Mouse (Mus musculus): Measurements from ENCODE around the gene Snhg11. TPM values are rescaled to one million over a fixed set of nuclear protein-coding genes. Genes with fewer than 3 reads are reported as not detected.
"Not testable (repeated sequence)": the region's sequence is repeated elsewhere in the genome, so short reads cannot be mapped to it uniquely, and the experiment has no call there.

Snhg11 gene
- polyA plus RNA-seq, 1 experiment from 2014 or later, result 898 TPM

DNA sequence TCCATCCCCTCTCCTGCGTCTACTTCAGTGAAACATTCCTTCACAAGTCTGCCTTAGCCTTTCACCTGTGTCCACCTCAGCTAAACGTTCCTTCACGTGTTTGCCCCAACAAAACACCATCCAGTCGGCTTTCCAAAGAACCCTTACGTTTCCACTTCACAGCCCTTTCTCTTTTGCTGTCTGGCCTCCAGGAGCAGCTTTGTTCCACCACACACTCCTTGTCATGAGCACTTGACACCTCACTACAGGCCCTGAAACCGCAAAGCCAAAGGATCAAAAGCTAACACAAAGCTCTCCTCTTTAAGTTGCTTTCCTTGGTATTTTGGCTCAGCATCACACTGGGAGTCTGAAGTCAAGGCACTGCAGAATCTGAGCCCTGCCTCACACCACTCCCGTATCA, 1.9 kb upstream of the Snhg11 start:
- H3K9me3 ChIP-seq, result no peaks in the 10 kb centered on the region
- peaks cover 7% of the 10 kb centered on the region; the same call in 1 of the 2 replicates for H3K36me3 ChIP-seq
- peaks cover 26% of the 10 kb centered on the region for H3K4me1 ChIP-seq (replicated peaks)
- ATAC-seq (ENCODE audit: low FRiP score, low read depth), result no peak
- H3K9ac ChIP-seq, result no peak overlapping the region
- H3K27ac ChIP-seq (replicated peaks), result no peak overlapping the region
- WGBS, result 64% methylated on average over 7 of the region's 7 CpGs
- H3K4me3 ChIP-seq, result no peak overlapping the region
- no peaks in the 10 kb centered on the region for H3K27me3 ChIP-seq
- no peak overlapping the region for H3K4me2 ChIP-seq

DNA sequence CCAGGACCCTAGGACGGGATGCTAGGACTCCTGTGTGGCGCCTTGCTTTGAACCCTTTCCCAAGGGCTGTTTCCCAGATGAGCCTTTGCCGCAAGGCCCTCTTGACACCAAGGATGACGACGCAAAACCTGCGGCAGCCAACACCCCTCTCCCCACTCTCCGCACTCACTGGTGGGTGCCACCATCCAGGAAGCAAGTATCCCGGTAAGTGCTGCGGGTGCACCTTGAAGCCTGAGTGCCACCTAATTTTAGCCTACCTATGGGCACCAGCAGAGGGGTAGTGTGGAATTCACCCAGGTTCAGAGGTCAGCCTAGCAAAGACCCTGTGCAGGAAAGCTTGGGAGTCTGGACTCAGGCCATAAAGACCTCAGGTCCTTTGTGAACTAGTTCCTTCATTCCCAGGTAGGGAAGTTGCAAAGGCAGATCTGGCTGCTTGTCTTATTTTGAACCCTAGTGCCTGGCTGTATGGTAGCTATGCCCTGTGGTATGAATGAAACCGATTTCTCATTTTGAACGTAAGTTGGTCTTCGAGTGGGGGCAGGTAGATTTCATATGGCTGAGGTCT, 767 bp downstream of the Snhg11 start:
- 21% methylated on average over 12 of the region's 12 CpGs for WGBS
- peaks cover 46% of the 10 kb centered on the region for H3K4me1 ChIP-seq (replicated peaks)
- H3K4me3 ChIP-seq, result peak overlapping the region; percentile 64
- peak overlapping the region; percentile 60 for H3K4me2 ChIP-seq
- H3K9ac ChIP-seq, result peak overlapping the region; percentile 86
- H3K36me3 ChIP-seq, result peaks cover 15% of the 10 kb centered on the region
- no peaks in the 10 kb centered on the region for H3K27me3 ChIP-seq
- no peaks in the 10 kb centered on the region for H3K9me3 ChIP-seq
- ATAC-seq (ENCODE audit: low FRiP score, low read depth), result no peak
- peak overlapping the region; percentile 93 for H3K27ac ChIP-seq (replicated peaks)

DNA sequence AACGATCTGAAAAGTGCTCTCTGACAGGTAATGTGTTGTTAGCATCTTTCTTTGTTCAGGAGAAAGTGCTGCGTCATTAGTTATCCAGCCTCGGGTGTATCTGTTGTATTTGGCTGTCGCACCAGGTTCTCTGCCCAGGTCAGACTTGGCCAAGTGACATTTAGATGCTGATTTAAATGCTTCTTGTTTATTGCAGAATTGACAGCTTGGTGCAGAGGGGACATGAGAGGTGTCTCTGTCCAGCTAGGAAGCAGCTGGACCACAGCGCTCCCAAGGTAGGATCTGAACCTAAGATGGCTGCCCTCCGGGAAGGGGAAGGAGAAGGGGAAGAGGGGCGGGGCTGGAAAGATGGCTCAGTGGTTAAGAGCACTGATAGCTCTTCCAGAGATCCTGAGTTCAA, 1.4 kb downstream of the Snhg11 start:
- 55% methylated on average over 7 of the region's 7 CpGs for WGBS
- no peak for ATAC-seq (ENCODE audit: low FRiP score, low read depth)
- Histone ChIP-seq H3K36me3 (peaks cover 16% of the 10 kb centered on the region), H3K9ac (peak overlapping the region; percentile 86), H3K27ac (replicated peaks) (peak overlapping the region; percentile 93), H3K4me1 (replicated peaks) (peaks cover 46% of the 10 kb centered on the region), H3K4me3 (peak overlapping the region; percentile 64), H3K9me3 (no peaks in the 10 kb centered on the region), H3K4me2 (peak overlapping the region; percentile 60), H3K27me3 (no peaks in the 10 kb centered on the region)

DNA sequence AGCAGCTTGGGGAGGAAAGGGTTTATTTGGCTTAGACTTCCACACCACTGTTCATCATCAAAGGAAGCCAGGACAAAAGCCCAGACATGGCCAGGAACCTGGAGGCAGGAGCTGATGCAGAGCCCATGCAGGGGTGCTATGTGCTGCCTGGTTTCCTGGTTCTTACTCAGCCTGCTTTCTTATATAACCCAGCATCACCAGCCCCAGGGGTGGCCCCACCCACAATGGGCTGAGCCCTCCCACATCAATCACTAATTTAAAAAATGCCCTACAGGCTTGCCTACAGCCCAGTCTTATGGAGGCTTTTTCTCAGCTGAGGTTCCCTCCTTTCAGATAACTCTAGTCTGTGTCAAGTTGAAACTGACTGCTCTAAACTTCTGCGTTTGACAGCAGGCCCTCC, 2.4 kb downstream of the Snhg11 start:
- Histone ChIP-seq H3K27ac (replicated peaks) (no peak overlapping the region), H3K4me1 (replicated peaks) (peaks cover 51% of the 10 kb centered on the region), H3K27me3 (no peaks in the 10 kb centered on the region), H3K9ac (peak overlapping the region; percentile 86), H3K4me3 (peak overlapping the region; percentile 64), H3K36me3 (peaks cover 21% of the 10 kb centered on the region), H3K9me3 (no peaks in the 10 kb centered on the region), H3K4me2 (peak overlapping the region; percentile 60)
- WGBS, result 93% methylated on average over 1 of the region's 1 CpGs
- ATAC-seq (ENCODE audit: low FRiP score, low read depth), result no peak

DNA sequence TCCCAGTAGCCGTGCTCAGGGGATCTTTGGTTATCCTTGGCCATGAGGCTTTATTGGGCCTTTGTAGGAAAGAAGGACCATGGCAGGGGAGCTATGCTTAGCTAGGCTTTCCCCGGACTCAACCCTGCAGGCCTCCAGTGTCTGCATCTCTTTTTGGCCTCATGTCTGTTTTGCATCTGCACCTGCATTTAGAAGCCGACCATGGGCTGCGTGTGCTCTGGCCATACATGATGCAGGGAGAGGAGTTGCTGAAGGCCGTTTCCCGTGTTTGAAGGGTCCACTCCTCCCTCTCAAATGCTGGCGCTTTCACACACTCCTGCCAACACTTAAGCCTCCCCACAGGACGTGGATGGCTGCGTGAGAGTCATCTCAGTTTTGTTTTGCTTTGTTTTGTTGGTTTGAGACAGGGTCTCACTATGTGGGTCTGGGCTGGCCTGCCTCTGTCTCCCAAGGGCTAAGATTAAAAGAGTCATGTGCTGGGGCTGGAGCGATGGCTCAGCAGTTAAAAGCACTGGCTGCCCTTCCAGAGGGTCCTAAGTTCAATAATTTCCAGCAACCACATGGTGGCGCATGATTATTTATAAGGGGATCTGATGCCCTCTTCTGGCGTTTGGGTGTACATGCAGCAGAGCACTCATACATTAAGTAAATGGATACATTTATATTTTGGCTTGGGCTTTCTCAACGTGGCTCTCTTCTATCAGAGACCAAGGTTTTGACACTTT, 4.1 kb downstream of the Snhg11 start:
- 0 out of 2 replicates have a peak, but pooled peaks have one; percentile 43 for ATAC-seq (ENCODE audit: low FRiP score, low read depth)
- H3K9me3 ChIP-seq, result no peaks in the 10 kb centered on the region
- 0 out of 2 replicates have a peak overlapping the region, but pooled peaks have one; percentile 3 for H3K4me3 ChIP-seq
- peaks cover 51% of the 10 kb centered on the region for H3K4me1 ChIP-seq (replicated peaks)
- H3K9ac ChIP-seq, result peak overlapping the region; percentile 11; the same call in 1 of the 2 replicates
- no peaks in the 10 kb centered on the region for H3K27me3 ChIP-seq
- peaks cover 24% of the 10 kb centered on the region for H3K36me3 ChIP-seq
- peak overlapping the region; percentile 43 for H3K4me2 ChIP-seq
- no peak overlapping the region; the same call in 1 of the 2 replicates for H3K27ac ChIP-seq (replicated peaks)
- 46% methylated on average over 13 of the region's 13 CpGs for WGBS

DNA sequence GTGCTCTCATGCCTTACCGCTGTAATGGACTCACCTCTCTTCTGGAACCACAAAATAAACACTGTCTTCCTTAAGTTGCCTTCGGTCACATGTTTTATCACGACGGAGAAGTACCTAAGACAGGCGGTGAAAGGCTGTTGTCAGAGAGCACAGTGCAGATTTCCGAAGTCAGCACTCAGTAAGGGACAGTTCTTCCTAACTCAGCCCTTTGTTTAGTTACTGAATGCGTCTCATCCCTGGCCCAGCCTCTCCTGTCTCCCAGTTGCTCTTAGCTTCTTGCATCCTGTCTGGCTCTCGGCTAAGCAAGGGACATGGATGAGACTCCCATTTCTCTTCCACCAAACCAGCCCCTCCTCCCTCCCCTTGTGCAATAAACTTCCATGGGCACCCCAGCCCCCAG, 10.6 kb downstream of the Snhg11 start:
- peaks cover 22% of the 10 kb centered on the region for H3K36me3 ChIP-seq
- no peak for ATAC-seq (ENCODE audit: low FRiP score, low read depth)
- H3K4me3 ChIP-seq, result no peak overlapping the region
- 44% methylated on average over 8 of the region's 8 CpGs for WGBS
- no peak overlapping the region for H3K9ac ChIP-seq
- H3K4me2 ChIP-seq, result no peak overlapping the region
- H3K9me3 ChIP-seq, result no peaks in the 10 kb centered on the region
- H3K4me1 ChIP-seq (replicated peaks), result peaks cover 5% of the 10 kb centered on the region; the same call in 1 of the 2 replicates
- H3K27me3 ChIP-seq, result no peaks in the 10 kb centered on the region
- no peak overlapping the region for H3K27ac ChIP-seq (replicated peaks)

DNA sequence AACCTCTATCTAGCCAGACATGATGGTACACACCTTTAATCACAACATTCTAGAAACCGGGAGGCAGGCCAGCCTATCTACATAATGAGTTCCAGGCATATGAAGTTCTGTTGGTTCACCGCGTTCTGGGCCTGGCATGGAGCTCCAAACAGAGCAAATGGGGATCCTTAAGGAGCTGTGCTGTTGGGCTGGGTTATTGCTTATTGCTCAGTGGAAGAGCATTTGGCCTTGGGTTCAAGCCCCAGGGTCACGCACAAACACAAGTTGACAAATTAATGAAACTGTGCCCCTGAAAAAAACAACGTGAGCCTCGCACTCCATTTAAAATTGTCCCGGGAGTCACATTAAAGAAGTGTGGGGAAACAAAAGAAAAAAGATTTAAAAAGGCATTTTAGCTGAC, 14.0 kb downstream of the Snhg11 start:
- H3K4me1 ChIP-seq (replicated peaks), result no peaks in the 10 kb centered on the region
- no peak overlapping the region for H3K9ac ChIP-seq
- no peak for ATAC-seq (ENCODE audit: low FRiP score, low read depth)
- peaks cover 12% of the 10 kb centered on the region for H3K36me3 ChIP-seq
- no peaks in the 10 kb centered on the region for H3K9me3 ChIP-seq
- 89% methylated on average over 7 of the region's 7 CpGs for WGBS
- no peak overlapping the region for H3K4me3 ChIP-seq
- no peak overlapping the region for H3K4me2 ChIP-seq
- H3K27me3 ChIP-seq, result no peaks in the 10 kb centered on the region
- no peak overlapping the region for H3K27ac ChIP-seq (replicated peaks)

DNA sequence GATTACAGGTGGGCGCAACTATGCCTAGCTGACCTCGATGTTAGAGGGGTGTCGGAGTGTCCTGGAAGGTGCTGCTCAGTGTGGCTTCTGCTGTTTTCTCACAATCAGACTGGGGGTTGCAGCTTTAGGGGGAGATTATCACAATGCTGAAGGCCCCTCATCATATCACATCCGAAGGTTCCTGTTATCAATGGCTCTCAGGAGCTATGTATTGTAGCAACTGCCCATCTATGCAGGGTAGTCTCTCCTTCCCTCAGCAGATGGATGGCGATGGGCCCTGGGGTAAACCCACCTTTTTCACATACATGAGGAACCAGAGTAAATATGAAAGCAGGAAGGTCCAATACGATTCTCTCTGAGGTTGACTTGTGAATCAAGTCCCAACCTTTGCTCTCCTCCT, 20.9 kb downstream of the Snhg11 start:
- Histone ChIP-seq H3K4me1 (replicated peaks) (no peaks in the 10 kb centered on the region), H3K4me3 (no peak overlapping the region), H3K9ac (no peak overlapping the region), H3K9me3 (no peaks in the 10 kb centered on the region), H3K27ac (replicated peaks) (no peak overlapping the region), H3K27me3 (no peaks in the 10 kb centered on the region), H3K36me3 (no peaks in the 10 kb centered on the region), H3K4me2 (no peak overlapping the region)
- no peak for ATAC-seq (ENCODE audit: low FRiP score, low read depth)
- 89% methylated on average over 6 of the region's 6 CpGs for WGBS

DNA sequence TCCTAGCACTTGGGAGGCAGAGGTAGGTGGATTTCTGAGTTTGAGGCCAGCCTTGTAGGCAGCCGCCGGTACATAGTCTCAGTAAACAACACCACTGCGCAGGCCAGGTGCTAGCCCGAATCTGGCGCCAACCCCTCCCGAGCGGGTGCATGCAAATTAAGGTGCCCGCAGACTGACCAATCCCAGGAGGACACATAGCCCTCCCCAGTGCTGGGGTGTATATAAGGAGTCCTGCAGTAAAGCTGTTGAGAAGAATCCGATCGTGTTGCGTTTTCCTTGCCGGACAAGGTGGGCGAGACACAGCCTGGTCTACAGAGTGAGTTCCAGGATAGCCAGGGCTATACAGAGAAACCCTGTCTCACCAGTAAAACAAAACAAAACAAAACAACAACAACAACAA, 21.7 kb downstream of the Snhg11 start:
- not testable (repeated sequence) for H3K9me3 ChIP-seq; H3K4me3 ChIP-seq; H3K4me1 ChIP-seq (replicated peaks); H3K9ac ChIP-seq; H3K4me2 ChIP-seq; ATAC-seq (ENCODE audit: low FRiP score, low read depth); H3K27me3 ChIP-seq; H3K36me3 ChIP-seq; H3K27ac ChIP-seq (replicated peaks)
- WGBS, result 73% methylated on average over 13 of the region's 13 CpGs

DNA sequence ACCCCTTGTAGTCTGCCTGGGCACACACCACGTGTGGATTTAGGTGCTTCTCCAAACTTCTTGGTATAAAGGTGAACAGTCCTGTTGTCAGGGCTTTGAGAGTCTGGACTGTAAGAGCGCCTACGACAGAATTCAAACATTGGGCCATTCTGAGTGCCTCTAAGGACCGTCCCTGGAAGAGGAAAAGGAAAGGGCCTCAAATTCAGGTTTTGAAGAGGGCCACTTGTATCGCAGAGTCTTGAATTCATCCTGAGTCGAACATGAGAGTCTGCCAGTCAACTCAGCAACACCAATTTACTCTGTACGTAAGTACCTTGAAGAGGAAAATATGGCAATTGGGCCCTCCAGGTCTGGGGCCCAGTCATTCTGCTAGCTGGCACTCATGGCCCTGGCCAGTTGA, 27.5 kb downstream of the Snhg11 start:
- no peaks in the 10 kb centered on the region for H3K4me1 ChIP-seq (replicated peaks)
- H3K9me3 ChIP-seq, result no peaks in the 10 kb centered on the region
- H3K36me3 ChIP-seq, result no peaks in the 10 kb centered on the region
- no peak overlapping the region for H3K4me2 ChIP-seq
- no peaks in the 10 kb centered on the region for H3K27me3 ChIP-seq
- H3K27ac ChIP-seq (replicated peaks), result no peak overlapping the region
- H3K4me3 ChIP-seq, result no peak overlapping the region
- WGBS, result 89% methylated on average over 7 of the region's 7 CpGs
- H3K9ac ChIP-seq, result no peak overlapping the region
- no peak for ATAC-seq (ENCODE audit: low FRiP score, low read depth)

DNA sequence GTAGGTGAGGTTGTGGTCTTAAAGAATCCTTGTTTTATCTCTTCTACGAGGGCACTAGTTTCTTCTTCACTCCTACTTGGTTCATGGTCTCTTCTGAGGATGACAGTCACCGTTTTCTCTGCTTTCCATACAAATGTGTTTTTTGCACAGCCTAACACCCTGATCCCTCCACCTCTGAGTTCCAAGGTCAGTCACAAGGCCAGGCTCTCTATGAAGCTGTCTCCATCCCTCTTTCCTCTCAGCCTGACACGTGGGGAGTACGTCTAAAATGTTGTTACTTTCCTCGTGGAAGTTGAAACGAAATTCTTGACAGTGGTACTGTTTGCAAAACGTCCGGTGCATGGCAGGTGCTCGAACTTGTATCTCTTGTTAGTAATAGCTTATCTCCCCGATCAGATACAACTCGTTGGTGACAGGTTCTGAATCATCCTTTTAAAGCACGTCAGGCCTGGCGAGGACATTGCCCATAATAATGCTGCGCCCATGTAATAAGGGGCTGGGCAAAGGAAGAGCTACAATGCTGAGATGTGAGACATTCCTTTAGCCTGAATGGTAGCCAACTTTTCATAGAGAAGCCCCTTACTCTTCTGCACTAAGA, 33.7 kb downstream of the Snhg11 start:
- no peaks in the 10 kb centered on the region for H3K9me3 ChIP-seq
- peak overlapping the region; percentile 75 for H3K27ac ChIP-seq (replicated peaks)
- H3K4me1 ChIP-seq (replicated peaks), result peaks cover 35% of the 10 kb centered on the region
- no peaks in the 10 kb centered on the region for H3K36me3 ChIP-seq
- H3K9ac ChIP-seq, result peak overlapping the region; percentile 44
- ATAC-seq (ENCODE audit: low FRiP score, low read depth), result peak; percentile 46
- 26% methylated on average over 14 of the region's 14 CpGs for WGBS
- peak overlapping the region; percentile 89 for H3K4me3 ChIP-seq
- peak overlapping the region; percentile 58 for H3K4me2 ChIP-seq
- no peaks in the 10 kb centered on the region for H3K27me3 ChIP-seq

DNA sequence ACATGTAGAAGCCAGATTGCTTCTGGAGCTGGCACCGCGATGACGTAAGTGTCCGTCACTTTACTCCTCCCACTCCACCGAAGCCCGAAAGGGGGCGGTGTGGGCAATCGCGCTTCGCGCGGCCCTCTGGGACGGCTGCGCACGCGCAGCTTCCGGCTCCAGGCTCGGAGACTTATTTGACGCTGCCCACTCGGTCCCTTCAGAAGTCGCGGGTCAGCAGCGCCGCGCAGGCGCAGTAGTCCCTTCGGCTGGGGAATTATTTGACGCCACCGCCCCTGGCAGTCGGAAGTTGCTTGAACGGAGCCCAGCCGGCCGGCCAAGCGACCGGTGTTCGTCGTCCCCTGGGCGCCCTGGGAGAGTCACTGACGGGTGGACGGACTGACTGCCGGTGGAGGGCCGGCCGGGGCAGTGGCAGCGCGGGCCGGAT, 34.2 kb downstream of the Snhg11 start, which contains the start of gene Ralgapb:
Gene Ralgapb, plus strand, starts transcription at position 254 of the 427 bp plus-strand sequence.
- WGBS, result under 1% methylated on average over 46 of the region's 46 CpGs

More for the DNA sequence above, 34.2 kb downstream of the Snhg11 start, which contains the start of gene Ralgapb:
- no peaks in the 10 kb centered on the region for H3K36me3 ChIP-seq
- H3K4me2 ChIP-seq, result peak within 1 kb of the TSS; percentile 89
- H3K27me3 ChIP-seq, result no peaks in the 10 kb centered on the region
- H3K9me3 ChIP-seq, result no peaks in the 10 kb centered on the region
- H3K9ac ChIP-seq, result peak within 1 kb of the TSS; percentile 89
- peak within 1 kb of the TSS; percentile 89 for H3K4me3 ChIP-seq
- H3K4me1 ChIP-seq (replicated peaks), result peaks cover 35% of the 10 kb centered on the region
- peak; percentile 92 for ATAC-seq (ENCODE audit: low FRiP score, low read depth)
- peak within 1 kb of the TSS; percentile 91 for H3K27ac ChIP-seq (replicated peaks)

All from hindbrain, embryonic 15.5 days (tissue).